Mouse (Mus musculus) myocyte (in vitro differentiated cells): ENCODE data around the gene Cd163. TPM values are rescaled to one million over a fixed set of nuclear protein-coding genes. Genes with fewer than 3 reads are reported as not detected.

Experiments
- H3K27me3 ChIP-seq: one replicate; pipeline ENCODE4 v1.6.1; 2011; ENCODE audit not compliant: control insufficient read depth, insufficient read depth, insufficient read length
- H3K36me3 ChIP-seq: one replicate; pipeline ENCODE4 v1.6.1; 2011; ENCODE audit not compliant: control insufficient read depth, insufficient read depth
- H3K4me2 ChIP-seq: one replicate; pipeline ENCODE4 v1.6.1; 2011; ENCODE audit warnings: low read depth, control low read depth
- H3K4me3 ChIP-seq: one replicate; pipeline ENCODE4 v1.5.1; 2011; ENCODE audit warnings: mild to moderate bottlenecking, control low read depth, moderate library complexity
- H3K79me2 ChIP-seq: one replicate; pipeline ENCODE4 v1.6.1; 2011; ENCODE audit not compliant: control insufficient read depth, insufficient read depth
- H3ac ChIP-seq: one replicate; pipeline ENCODE4 v1.6.1; 2011; ENCODE audit not compliant: control insufficient read depth, insufficient read length
- CEBPB ChIP-seq: IDR thresholded peaks from 2 replicates; pipeline ENCODE4 v1.6.1; 2011; ENCODE audit warnings: mild to moderate bottlenecking, moderate library complexity; ENCODE audit not compliant: poor library complexity, insufficient read depth, severe bottlenecking
- E2F4 ChIP-seq: IDR thresholded peaks from one replicate; pipeline ENCODE4 v1.6.1; 2011; ENCODE audit warnings: mild to moderate bottlenecking, control low read depth, moderate library complexity; ENCODE audit not compliant: insufficient read depth
- MAX ChIP-seq: IDR thresholded peaks from one replicate; pipeline ENCODE4 v1.6.1; 2011; ENCODE audit warnings: low read depth, mild to moderate bottlenecking, control low read depth
- MYOD1 ChIP-seq, 3 experiments: IDR thresholded peaks; one replicate each; pipeline ENCODE4 v1.6.1; 2011; ENCODE audit warnings: control low read depth in 2 of 3, low read depth in 2 of 3, mild to moderate bottlenecking in 2 of 3, moderate library complexity in 1 of 3; ENCODE audit not compliant: insufficient read length in 2 of 3, control insufficient read depth in 1 of 3
- MYOG ChIP-seq, 3 experiments: IDR thresholded peaks; one replicate each; pipeline ENCODE4 v1.6.1; 2011; ENCODE audit warnings: control low read depth in 2 of 3, low read depth in 2 of 3, mild to moderate bottlenecking in 2 of 3; ENCODE audit not compliant: insufficient read length in 2 of 3, control insufficient read depth in 1 of 3, insufficient read depth in 1 of 3
- POLR2A ChIP-seq: IDR thresholded peaks from one replicate; pipeline ENCODE4 v1.6.1; 2011; ENCODE audit warnings: low read depth, mild to moderate bottlenecking, control low read depth, moderate library complexity; ENCODE audit not compliant: insufficient read length
- POLR2AphosphoS2 ChIP-seq: IDR thresholded peaks from one replicate; pipeline ENCODE4 v1.6.1; 2011; ENCODE audit warnings: low read depth, control low read depth; ENCODE audit not compliant: insufficient read length
- REST ChIP-seq: IDR thresholded peaks from one replicate; pipeline ENCODE4 v1.6.1; 2011; ENCODE audit warnings: mild to moderate bottlenecking, control low read depth, moderate library complexity; ENCODE audit not compliant: insufficient read depth, insufficient read length
- SRF ChIP-seq: IDR thresholded peaks from one replicate; pipeline ENCODE4 v1.6.1; 2011; ENCODE audit warnings: low read depth; ENCODE audit not compliant: control insufficient read depth, insufficient read length
- TCF12 ChIP-seq: IDR thresholded peaks from one replicate; pipeline ENCODE4 v1.6.1; 2011; ENCODE audit warnings: mild to moderate bottlenecking, control low read depth; ENCODE audit not compliant: poor library complexity, insufficient read depth, severe bottlenecking
- TCF3 ChIP-seq: IDR thresholded peaks from one replicate; pipeline ENCODE4 v1.6.1; 2011; ENCODE audit warnings: low read depth, control low read depth; ENCODE audit not compliant: insufficient read length
- USF1 ChIP-seq: IDR thresholded peaks from one replicate; pipeline ENCODE4 v1.6.1; 2011; ENCODE audit warnings: low read depth, mild to moderate bottlenecking, control low read depth, moderate library complexity
- polyA plus RNA-seq: library from polyadenylated mRNA; unstranded; fragments of >200 nt; fragmentation: generic; extraction: Trizol; gene quantifications from one replicate; pipeline ENCODE4 v1.2.1, GENCODE M21; 2012; ENCODE audit warnings: missing spikeins

The Cd163 gene
- polyA plus RNA-seq = 0.24 TPM

- Histone ChIP-seq H3K27me3 (no peaks in the 10 kb centered on the region), H3K79me2 (no peaks in the 10 kb centered on the region), H3K4me3 (no peak within 1 kb of the TSS), H3K4me2 (no peak within 1 kb of the TSS), H3K36me3 (no peaks in the 10 kb centered on the region), H3ac (no peak within 1 kb of the TSS)
- TF ChIP-seq MAX (no peak), CEBPB (no peak), TCF3 (no peak), MYOD1 (IDR thresholded peaks at IDR 0.05; ENCODE audit: control insufficient read depth in 1 of 3, insufficient read length in 2 of 3, low read depth in 2 of 3) (no peak), SRF (no peak), POLR2AphosphoS2 (no peak), E2F4 (no peak), TCF12 (no peak), REST (no peak), POLR2A (no peak), MYOG (IDR thresholded peaks at IDR 0.05; ENCODE audit: control insufficient read depth in 1 of 3, insufficient read depth in 1 of 3, insufficient read length in 2 of 3, low read depth in 2 of 3) (no peak), USF1 (no peak)
Measured at GRCm38 (mm10) chr6:124304356-124304755, at the start of gene Cd163. Gene Cd163 (plus strand): TSS chr6:124304656.

- no peak for TF ChIP-seq CEBPB
- no peak for TF ChIP-seq USF1
Measured at GRCm38 (mm10) chr6:124255721-124256470, 48.6 kb upstream of the Cd163 start.

GRCm38 (mm10) chr6:124260198-124260931, 44.1 kb upstream of the Cd163 start:
- no peak overlapping the region for H3ac ChIP-seq
- no peaks in the 10 kb centered on the region for H3K79me2 ChIP-seq
- TF ChIP-seq TCF12 (no peak), SRF (no peak), MYOG (IDR thresholded peaks at IDR 0.05; ENCODE audit: control insufficient read depth in 1 of 3, insufficient read depth in 1 of 3, insufficient read length in 2 of 3, low read depth in 2 of 3) (no peak), MYOD1 (IDR thresholded peaks at IDR 0.05; ENCODE audit: control insufficient read depth in 1 of 3, insufficient read length in 2 of 3, low read depth in 2 of 3) (no peak), USF1 (no peak), MAX (no peak), E2F4 (no peak), CEBPB (no peak), POLR2AphosphoS2 (no peak)
- H3K4me2 ChIP-seq = no peak overlapping the region
- H3K36me3 ChIP-seq = no peaks in the 10 kb centered on the region
- H3K27me3 ChIP-seq = no peaks in the 10 kb centered on the region
- no peak overlapping the region for H3K4me3 ChIP-seq

More at GRCm38 (mm10) chr6:124255721-124256470, 48.6 kb upstream of the Cd163 start:
- Histone ChIP-seq H3K4me2 (no peak overlapping the region), H3ac (no peak overlapping the region), H3K36me3 (no peaks in the 10 kb centered on the region), H3K79me2 (no peaks in the 10 kb centered on the region), H3K4me3 (no peak overlapping the region), H3K27me3 (no peaks in the 10 kb centered on the region)

- H3K79me2 ChIP-seq = no peaks in the 10 kb centered on the region
- no peak overlapping the region for H3K4me2 ChIP-seq
- H3K4me3 ChIP-seq = no peak overlapping the region
- no peak overlapping the region for H3ac ChIP-seq
- no peaks in the 10 kb centered on the region for H3K27me3 ChIP-seq
- no peak for TF ChIP-seq MYOG (IDR thresholded peaks at IDR 0.05; ENCODE audit: control insufficient read depth in 1 of 3, insufficient read depth in 1 of 3, insufficient read length in 2 of 3, low read depth in 2 of 3)
- TF ChIP-seq MYOD1 (IDR thresholded peaks at IDR 0.05; ENCODE audit: control insufficient read depth in 1 of 3, insufficient read length in 2 of 3, low read depth in 2 of 3) = no peak
- no peak for TF ChIP-seq POLR2AphosphoS2
- no peak for TF ChIP-seq CEBPB
- TF ChIP-seq USF1 = no peak
- no peak for TF ChIP-seq TCF3
- TF ChIP-seq E2F4 = no peak
- TF ChIP-seq SRF = no peak
- TF ChIP-seq TCF12 = no peak
- H3K36me3 ChIP-seq = no peaks in the 10 kb centered on the region
Measured at GRCm38 (mm10) chr6:124262696-124263095, 41.8 kb upstream of the Cd163 start.

- Histone ChIP-seq H3K4me2 (no peak overlapping the region), H3K36me3 (no peaks in the 10 kb centered on the region), H3K27me3 (peaks cover 4% of the 10 kb centered on the region), H3K4me3 (no peak overlapping the region), H3K79me2 (no peaks in the 10 kb centered on the region), H3ac (no peak overlapping the region)
- no peak for TF ChIP-seq TCF3
- TF ChIP-seq POLR2AphosphoS2 = no peak
- no peak for TF ChIP-seq CEBPB
- no peak for TF ChIP-seq SRF
- no peak for TF ChIP-seq TCF12
- TF ChIP-seq REST = no peak
- no peak for TF ChIP-seq POLR2A
- no peak for TF ChIP-seq MYOD1 (IDR thresholded peaks at IDR 0.05; ENCODE audit: control insufficient read depth in 1 of 3, insufficient read length in 2 of 3, low read depth in 2 of 3)
- no peak for TF ChIP-seq MAX
- TF ChIP-seq USF1 = no peak
Measured at GRCm38 (mm10) chr6:124273231-124273880, 31.1 kb upstream of the Cd163 start.
